ENCODE assay signal across 8 mouse cellular contexts in the genomic region with DNA sequence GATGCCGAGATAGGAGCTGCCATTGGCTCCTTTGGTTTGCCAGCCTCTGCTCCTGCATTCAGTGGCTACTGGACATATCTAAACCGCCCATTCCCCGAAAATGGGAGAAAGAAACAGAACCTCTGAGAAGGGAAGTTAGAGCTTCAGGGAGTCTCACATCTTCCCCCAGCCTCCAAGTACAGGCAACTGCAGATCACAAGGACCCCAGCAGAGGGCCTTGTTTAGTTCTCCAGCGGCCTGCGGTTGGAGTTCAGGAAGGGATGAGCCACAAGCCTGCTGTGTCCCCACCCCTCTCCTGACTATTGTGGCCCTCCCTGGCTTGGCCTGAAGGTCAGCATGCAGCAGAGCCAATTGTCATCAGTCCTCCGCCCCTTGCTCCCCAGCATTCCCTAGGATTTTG. TPM values are rescaled to one million over a fixed set of nuclear protein-coding genes. Genes with fewer than 3 reads are reported as not detected.
A peak's percentile ranks its signal among the peaks of the same experiment; 100 is the strongest.
DNase-seq lines count a peak whose midpoint lies in the region; ATAC-seq and TF ChIP-seq lines count a peak whose summit lies in the region.

No protein-coding gene starts in this region.

- H3K36me3 ChIP-seq in ES-E14 (ENCODE audit: control insufficient read depth, insufficient read depth, low read length, poor library complexity, severe bottlenecking), result no peaks in the 10 kb centered on the region
- no peaks in the 10 kb centered on the region for H3K36me3 ChIP-seq in forebrain, embryonic 15.5 days
- no peaks in the 10 kb centered on the region for H3K36me3 ChIP-seq in liver, embryonic 14.5 days (replicated peaks; ENCODE audit: control insufficient read depth, insufficient read depth, low read depth)

- peak; percentile 52 for TF ChIP-seq CTCF in liver, embryonic 14.5 days (IDR thresholded peaks at IDR 0.05; ENCODE audit: low read depth)

- no peaks in the 10 kb centered on the region; a peak in 1 of 4 replicates for H3K4me1 ChIP-seq in ES-E14 (ENCODE audit: control insufficient read depth in 2 of 2, insufficient read depth in 2 of 2, low read length in 2 of 2, poor library complexity in 1 of 2)
- H3K4me1 ChIP-seq in forebrain, embryonic 15.5 days, result peaks cover 15% of the 10 kb centered on the region
- no peaks in the 10 kb centered on the region for H3K4me1 ChIP-seq in liver, embryonic 14.5 days (replicated peaks; ENCODE audit: control insufficient read depth in 2 of 2, insufficient read depth in 2 of 2, low read length in 1 of 2)

- H3K9ac ChIP-seq in ES-E14 (ENCODE audit: insufficient read depth, low read depth, low read length, poor library complexity, severe bottlenecking), result no peak overlapping the region
- peak overlapping the region; percentile 80; the same call in 1 of the 2 replicates for H3K9ac ChIP-seq in forebrain, embryonic 15.5 days (replicated peaks)
- no peak overlapping the region for H3K9ac ChIP-seq in liver, embryonic 14.5 days (replicated peaks)

- peak overlapping the region; percentile 92 for H3K4me2 ChIP-seq in forebrain, embryonic 15.5 days (replicated peaks)
- H3K4me2 ChIP-seq in liver, embryonic 14.5 days (ENCODE audit: low read depth), result peak overlapping the region; percentile 67

- H3K4me3 ChIP-seq in ES-E14 (ENCODE audit: insufficient read depth in 1 of 2, low read depth in 1 of 2, low read length in 2 of 2, poor library complexity in 1 of 2, severe bottlenecking in 1 of 2), result peak overlapping the region in 1 of 2 experiments; percentile 83; a peak in 2 of 4 replicates
- peak overlapping the region; percentile 89 for H3K4me3 ChIP-seq in forebrain, embryonic 15.5 days
- H3K4me3 ChIP-seq in liver, embryonic 14.5 days (ENCODE audit: insufficient read depth in 1 of 2, low read depth in 2 of 2, low read length in 2 of 2), result no peak overlapping the region

- peak; percentile 57 for DNase-seq in ES-E14 (ENCODE audit: low read depth, low spot score)
- DNase-seq in cerebellum, adult 11 months, result peak; percentile 69
- DNase-seq in heart, postnatal 14 days, result peak; percentile 71 to 78
- DNase-seq in kidney, postnatal 4 days, result peak; percentile 79 to 84
- no peak for DNase-seq in liver, embryonic 14.5 days (ENCODE audit: low read depth in 3 of 3, low spot score in 3 of 3)
- DNase-seq in naive thymus-derived CD4-positive, alpha-beta T cell, adult 2 months (ENCODE audit: low read depth), result peak; percentile 64
- peak; percentile 81 for DNase-seq in testis, postnatal 10 days (ENCODE audit: low spot score)

- in situ Hi-C loops in ES-E14 (cut with MboI; ENCODE audit: low sequenced_read_pairs in 2 of 2, unreplicated experiment in 2 of 2), result no loop called here

- TF ChIP-seq EP300 in liver, embryonic 14.5 days (IDR thresholded peaks at IDR 0.05; ENCODE audit: low read depth), result no peak

- intact Hi-C loops in heart, postnatal 14 days (cut with DNase I), result loop anchor here (2.0 to 10.0 kb wide), 4 partner anchors 142 to 557 kb away; no protein-coding TSS in a partner anchor

- peak; percentile 27; the same call in 1 of the 2 replicates for ATAC-seq in forebrain, embryonic 15.5 days (replicated peaks)
- no peak for ATAC-seq in liver, embryonic 14.5 days (ENCODE audit: insufficient read depth)

- no peak overlapping the region for H3K27ac ChIP-seq in ES-E14 (ENCODE audit: insufficient read depth, low read depth, low read length, poor library complexity, severe bottlenecking)
- peak overlapping the region; percentile 83 for H3K27ac ChIP-seq in forebrain, embryonic 15.5 days (replicated peaks)
- no peak overlapping the region for H3K27ac ChIP-seq in liver, embryonic 14.5 days

- no peaks in the 10 kb centered on the region for H3K9me3 ChIP-seq in ES-E14 (ENCODE audit: control insufficient read depth, insufficient read depth, low read depth, low read length)
- no peaks in the 10 kb centered on the region for H3K9me3 ChIP-seq in forebrain, embryonic 15.5 days
- no peaks in the 10 kb centered on the region for H3K9me3 ChIP-seq in liver, embryonic 14.5 days (ENCODE audit: control insufficient read depth, low read length)

- no peaks in the 10 kb centered on the region for H3K27me3 ChIP-seq in forebrain, embryonic 15.5 days
- H3K27me3 ChIP-seq in liver, embryonic 14.5 days (ENCODE audit: control insufficient read depth, insufficient read depth, low read length), result peaks cover 35% of the 10 kb centered on the region

- 16% methylated on average over 6 of the region's 6 CpGs for WGBS in forebrain, embryonic 15.5 days
- 9% methylated on average over 6 of the region's 6 CpGs for WGBS in liver, embryonic 14.5 days (ENCODE audit: insufficient replicate concordance)

TF ChIP-seq in ES-E14, 5 proteins besides CTCF, POLR2A, EP300 and RAD21:
- no peak for TF ChIP-seq MAFK (IDR thresholded peaks at IDR 0.05; ENCODE audit: insufficient read depth, low read depth, low read length)
- TF ChIP-seq ZNF384 (IDR thresholded peaks at IDR 0.05; ENCODE audit: low read depth, low read length), result no peak
- peak; percentile 58; the same call in 1 of the 2 replicates for TF ChIP-seq ZC3H11A (IDR thresholded peaks at IDR 0.05; ENCODE audit: borderline replicate concordance, low read depth, low read length)
- no peak for TF ChIP-seq HCFC1 (IDR thresholded peaks at IDR 0.05; ENCODE audit: borderline replicate concordance, insufficient read depth, low read length)
- TF ChIP-seq CHD2 (IDR thresholded peaks at IDR 0.05; ENCODE audit: low read depth, low read length), result no peak

RNA-seq across cellular contexts. Expression of a gene that starts 0.8 kb away (rescaled TPM):
- total RNA-seq in ES-E14 (2012; rRNA removed), result 5.1 and 9.0 TPM in 2 replicates
- polyA plus RNA-seq in forebrain, embryonic 15.5 days (2015; fragmentation: Nextera tagmentation; extraction: Ambion mirVana), result 20.7 and 21.1 TPM in 2 replicates
- 10 to 100 TPM; 54.7 to 62.0 TPM for total RNA-seq in heart, postnatal 14 days (2021)
- polyA plus RNA-seq in liver, embryonic 14.5 days (2012; rRNA removed), result 0.69 TPM in 2 replicates
- 0.75 and 1.1 TPM in 2 replicates for polyA plus RNA-seq in liver, embryonic 14.5 days (2014; fragmentation: Nextera tagmentation; extraction: Ambion mirVana)

Comparison
In these comparisons a context has a peak if more than half of its experiments do, and no peak if none do; other contexts are left out.
1. DNase-seq: peak in ES-E14 (single experiment), cerebellum, adult 11 months (single experiment), heart, postnatal 14 days (2 of 2), kidney, postnatal 4 days (2 of 2), naive thymus-derived CD4-positive, alpha-beta T cell, adult 2 months (single experiment) and testis, postnatal 10 days (single experiment); none in liver, embryonic 14.5 days (0 of 3).